ENCODE assay signal across 3 mouse cellular contexts in genomic region chr11:94393490-94393889, GRCm38 (mm10). TPM values are rescaled to one million over a fixed set of nuclear protein-coding genes. Genes with fewer than 3 reads are reported as not detected.
DNase-seq lines count a peak whose midpoint lies in the region; TF ChIP-seq lines count a peak whose summit lies in the region.
"Not testable (repeated sequence)": the region's sequence is repeated elsewhere in the genome, so short reads cannot be mapped to it uniquely, and the experiment has no call there.
"Had no signal": no experiment of that assay in that cellular context is flagged by ENCODE, and none has a peak within 500 bp of the region (broad histone marks: within the 10 kb centered on the region; RNA-seq: fewer than 3 reads in every experiment).

No protein-coding gene starts in this region.

- not testable (repeated sequence) for H3K79me2 ChIP-seq in CH12.LX (replicated peaks; ENCODE audit: control insufficient read depth, extremely low read depth, insufficient read depth, poor library complexity, severe bottlenecking)

- not testable (repeated sequence) for H3K9me3 ChIP-seq in CH12.LX (replicated peaks; ENCODE audit: low read length); ES-E14 (ENCODE audit: control insufficient read depth, insufficient read depth, low read depth, low read length)

- not testable (repeated sequence) for TF ChIP-seq RAD21 in CH12.LX (IDR thresholded peaks at IDR 0.05; ENCODE audit: low read depth, low read length)

- dilution Hi-C loops in CH12.LX (cut with MboI; ENCODE audit: extremely low pct_ligation_motif_present, extremely low pct_unique_long_range_greater_than_20kb, low sequenced_read_pairs) = not testable (repeated sequence)

- TF ChIP-seq EP300 in CH12.LX (IDR thresholded peaks at IDR 0.05; ENCODE audit: low read length) = not testable (repeated sequence)

- H3K27me3 ChIP-seq in CH12.LX (replicated peaks) = not testable (repeated sequence)

- TF ChIP-seq POLR2A in CH12.LX (IDR thresholded peaks at IDR 0.05; ENCODE audit: low read depth, low read length) = not testable (repeated sequence)

- in situ Hi-C loops in CH12.LX (cut with MboI; ENCODE audit: low pct_ligation_motif_present, low pct_unique_long_range_greater_than_20kb, low sequenced_read_pairs); ES-E14 (cut with MboI; ENCODE audit: low sequenced_read_pairs in 2 of 2, unreplicated experiment in 2 of 2): not testable (repeated sequence)

- H3K27ac ChIP-seq in CH12.LX (ENCODE audit: insufficient read depth, low read depth); ES-E14 (ENCODE audit: insufficient read depth, low read depth, low read length, poor library complexity, severe bottlenecking): not testable (repeated sequence)

- H3K4me1 ChIP-seq in CH12.LX (ENCODE audit: control insufficient read depth in 1 of 2, insufficient read depth in 2 of 2) = peaks cover 24 to 50% of the 10 kb centered on the region in 2 experiments
- not testable (repeated sequence) for H3K4me1 ChIP-seq in ES-E14 (ENCODE audit: control insufficient read depth in 2 of 2, insufficient read depth in 2 of 2, low read length in 2 of 2, poor library complexity in 1 of 2)

- TF ChIP-seq CTCF in CH12.LX (conservative IDR thresholded peaks at IDR 0.05 in 1 of 2, IDR thresholded peaks at IDR 0.05 in 1 of 2; ENCODE audit: low read depth in 2 of 2, low read length in 2 of 2) = not testable (repeated sequence)

- H3K4me2 ChIP-seq in CH12.LX (ENCODE audit: insufficient read depth, low read depth, poor library complexity, severe bottlenecking) = not testable (repeated sequence)

- not testable (repeated sequence) for H3K9ac ChIP-seq in CH12.LX (ENCODE audit: insufficient read depth, low read depth); ES-E14 (ENCODE audit: insufficient read depth, low read depth, low read length, poor library complexity, severe bottlenecking)

- not testable (repeated sequence) for H3K4me3 ChIP-seq in CH12.LX (replicated peaks in 1 of 3; ENCODE audit: low read depth in 2 of 3, low read length in 2 of 3, poor library complexity in 1 of 3); ES-E14 (ENCODE audit: insufficient read depth in 1 of 2, low read depth in 1 of 2, low read length in 2 of 2, poor library complexity in 1 of 2, severe bottlenecking in 1 of 2)

- DNase-seq in CH12.LX (ENCODE audit: extremely low read depth); ES-E14 (ENCODE audit: low read depth, low spot score): not testable (repeated sequence)

- not testable (repeated sequence) for H3K36me3 ChIP-seq in CH12.LX (replicated peaks in 1 of 2; ENCODE audit: control insufficient read depth in 1 of 2, insufficient read depth in 1 of 2, low read length in 1 of 2); ES-E14 (ENCODE audit: control insufficient read depth, insufficient read depth, low read length, poor library complexity, severe bottlenecking)

TF ChIP-seq in CH12.LX, 34 proteins besides CTCF, POLR2A, EP300 and RAD21:
- peak; percentile 89 for TF ChIP-seq ZNF384 (IDR thresholded peaks at IDR 0.05; ENCODE audit: low read depth, low read length)

TF ChIP-seq in ES-E14, 5 proteins besides CTCF, POLR2A, EP300 and RAD21:
- peak; percentile 80 for TF ChIP-seq ZNF384 (IDR thresholded peaks at IDR 0.05; ENCODE audit: low read depth, low read length)

RNA-seq across cellular contexts. Expression of gene Abcc3, which starts 0.7 kb away (rescaled TPM):
- 0.08 and 0.21 TPM in 2 replicates for total RNA-seq in CH12.LX (2012; rRNA removed)
- 0.15 and 0.40 TPM in 2 replicates for total RNA-seq in CH12.LX (2014; rRNA removed)
- polyA plus RNA-seq in CH12.LX (2012; ENCODE audit: insufficient read length, low read depth) = 0.46 and 0.66 TPM in 2 replicates
- 0.79 and 1.5 TPM in 2 replicates for total RNA-seq in ES-E14 (2012; rRNA removed)
- polyA plus RNA-seq: G1E had no signal
